Mouse (Mus musculus) cerebellum, adult 2 months (tissue): Measurements from ENCODE around the gene Gps1.

Experiments used
- CTCF ChIP-seq: fragments of 200-500 bp; IDR thresholded peaks from 2 replicates; pipeline ENCODE4 v1.5.1; 2011; ENCODE audit warnings: low read depth, mild to moderate bottlenecking, control low read depth, low read length, moderate library complexity, borderline replicate concordance; ENCODE audit not compliant: insufficient read depth
- POLR2A ChIP-seq: fragments of 200-500 bp; IDR thresholded peaks from 2 replicates; pipeline ENCODE4 v1.6.1; 2011; ENCODE audit warnings: low read length, control low read depth, borderline replicate concordance; ENCODE audit not compliant: insufficient read depth

DNA sequence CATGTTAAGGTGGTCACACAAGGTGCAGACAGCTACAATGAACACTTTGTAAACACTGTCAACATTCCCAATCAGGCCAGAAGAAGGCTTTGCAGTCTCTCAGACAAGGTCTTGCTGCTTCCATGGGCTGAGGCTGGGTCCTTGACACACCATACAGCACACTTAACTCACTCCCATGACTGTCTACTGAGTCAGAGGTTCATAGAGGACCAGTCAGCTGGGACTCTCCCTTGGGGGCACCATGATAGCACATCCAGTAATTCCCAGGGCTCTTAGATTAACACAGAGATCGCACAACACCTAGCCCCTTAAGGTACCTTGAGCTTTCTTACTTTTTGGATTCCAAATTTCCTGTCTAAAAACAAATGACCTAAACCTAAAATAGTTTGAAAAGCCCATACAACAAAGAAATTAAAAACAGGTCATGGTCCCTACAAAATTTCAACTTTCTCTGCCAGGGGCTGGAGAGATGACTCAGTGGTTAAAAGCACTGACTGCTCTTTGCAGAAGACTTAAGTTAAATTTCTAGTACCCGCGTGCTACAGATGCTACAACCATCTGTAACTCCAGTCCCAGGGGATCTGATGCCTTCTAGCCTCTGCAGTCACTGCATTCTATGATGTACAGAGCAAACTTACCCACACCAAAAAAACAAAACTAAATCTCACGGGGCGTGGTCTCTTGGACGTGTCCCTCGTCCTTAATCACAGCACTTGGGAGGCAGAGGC is 10.4 kb upstream of the Gps1 start:
- TF ChIP-seq CTCF: no peak
- TF ChIP-seq POLR2A: no peak
